Mouse (Mus musculus) spleen, postnatal 0 days (tissue): ENCODE data around the gene Podxl. TPM values are rescaled to one million over a fixed set of nuclear protein-coding genes. Genes with fewer than 3 reads are reported as not detected.

Source experiments
- polyA plus RNA-seq: library from polyadenylated mRNA; unstranded; fragments of >200 nt; fragmentation: Nextera tagmentation; extraction: Ambion mirVana; gene quantifications from 2 replicates; pipeline ENCODE4 v1.2.1, GENCODE M21; 2015

Gene Podxl
- polyA plus RNA-seq: 8.0 TPM in 2 replicates

GRCm38 (mm10) chr6:31563235-31564181, at the start of gene Podxl:
Podxl (minus strand) TSS chr6:31563981.

Other genes starting within 250 kb of the Podxl start
- 130 and 131 TPM in 2 replicates for gene Mkln1, start 165.2 kb downstream of the Podxl start, polyA plus RNA-seq